In the genomic region with DNA sequence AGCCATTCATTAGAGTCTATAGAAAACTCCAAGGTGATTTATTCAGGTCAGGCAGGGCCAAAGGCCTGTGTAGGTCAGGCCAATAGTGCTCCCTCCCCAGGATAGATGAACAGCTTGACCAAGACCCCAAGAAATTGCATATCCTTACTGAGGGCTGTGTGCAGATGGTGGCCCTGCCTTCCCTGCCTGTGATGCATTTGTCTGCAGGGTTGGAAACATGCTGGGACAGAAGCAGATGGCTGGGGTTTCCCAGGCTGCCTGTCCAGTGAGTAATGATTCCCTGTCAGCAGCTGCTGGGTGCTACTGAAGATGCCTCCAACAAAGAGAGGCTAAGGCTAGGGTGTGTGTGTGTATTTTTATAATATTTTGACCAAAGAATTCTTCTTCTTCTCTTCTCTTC, we compare ENCODE assay signal across 18 mouse cellular contexts. TPM values are rescaled to one million over a fixed set of nuclear protein-coding genes. Genes with fewer than 3 reads are reported as not detected.
A peak's percentile ranks its signal among the peaks of the same experiment; 100 is the strongest.
DNase-seq lines count a peak whose midpoint lies in the region; ATAC-seq lines count a peak whose summit lies in the region.
"Had no signal": no experiment of that assay in that cellular context is flagged by ENCODE, and none has a peak within 500 bp of the region (broad histone marks: within the 10 kb centered on the region; RNA-seq: fewer than 3 reads in every experiment).

No protein-coding gene starts in this region.

- DNase-seq in left cerebral cortex, postnatal 4 days = peak; percentile 51
- no peak for DNase-seq in left cerebral cortex, postnatal 36 days (ENCODE audit: low spot score in 2 of 2)
- DNase-seq in embryo, embryonic 10 days (ENCODE audit: low spot score) = peak; percentile 65
- DNase-seq in layer of hippocampus, adult 8-10 months (ENCODE audit: low spot score in 2 of 2) = peak; percentile 14 to 29
- DNase-seq in retina, postnatal 1 day = peak; percentile 24
- no peak for DNase-seq in natural killer cell, adult 2 months (ENCODE audit: low spot score in 2 of 2)
- DNase-seq in Muller cell, postnatal 12 days (ENCODE audit: inconsistent ontology term) = no peak
- DNase-seq: adrenal gland, postnatal 36 days; thymus, adult 18-20 months had no signal

- H3K9me3 ChIP-seq in forebrain, embryonic 12.5 days = no peaks in the 10 kb centered on the region
- H3K9me3 ChIP-seq: heart, embryonic 15.5 days; limb, embryonic 13.5 days had no signal

- H3K9ac ChIP-seq in forebrain, embryonic 12.5 days = no peak overlapping the region
- H3K9ac ChIP-seq: heart, embryonic 15.5 days; limb, embryonic 13.5 days had no signal

- no peaks in the 10 kb centered on the region for H3K27me3 ChIP-seq in forebrain, embryonic 12.5 days
- H3K27me3 ChIP-seq: heart, embryonic 15.5 days; limb, embryonic 13.5 days had no signal

- H3K27ac ChIP-seq in forebrain, embryonic 12.5 days = no peak overlapping the region
- H3K27ac ChIP-seq: heart, embryonic 15.5 days; limb, embryonic 13.5 days; macrophage had no signal

- no peak for ATAC-seq in forebrain, embryonic 12.5 days (ENCODE audit: low FRiP score)

- intact Hi-C loops in left cerebral cortex, postnatal 4 days (cut with DNase I) = no loop called here
- intact Hi-C loops in left cerebral cortex, postnatal 36 days (cut with DNase I) = no loop called here

- no peaks in the 10 kb centered on the region for H3K4me1 ChIP-seq in forebrain, embryonic 12.5 days
- H3K4me1 ChIP-seq: heart, embryonic 15.5 days; limb, embryonic 13.5 days had no signal

- no peak overlapping the region for H3K4me3 ChIP-seq in forebrain, embryonic 12.5 days (replicated peaks)
- H3K4me3 ChIP-seq: heart, embryonic 15.5 days; limb, embryonic 13.5 days had no signal

- no peak overlapping the region for H3K4me2 ChIP-seq in forebrain, embryonic 12.5 days
- H3K4me2 ChIP-seq: heart, embryonic 15.5 days; limb, embryonic 13.5 days had no signal

- H3K36me3 ChIP-seq in forebrain, embryonic 12.5 days (replicated peaks) = no peaks in the 10 kb centered on the region
- H3K36me3 ChIP-seq: heart, embryonic 15.5 days; limb, embryonic 13.5 days had no signal

RNA-seq across cellular contexts. Expression of a gene that starts 25.9 kb away (rescaled TPM):
- under 1 TPM in 1 of 2 experiments, not detected in 1; 0.48 TPM for total RNA-seq in left cerebral cortex, postnatal 4 days (2021)
- 1 to 10 TPM in 1 of 2 experiments, under 1 TPM in 1; 0.89 to 1.4 TPM for total RNA-seq in left cerebral cortex, postnatal 36 days (2021)
- total RNA-seq in layer of hippocampus, adult 8-10 months (2022) = under 1 TPM; 0.29 to 0.58 (median 0.51) TPM
- polyA plus RNA-seq in forebrain, embryonic 12.5 days (2016; fragmentation: Nextera tagmentation; extraction: Ambion mirVana) = not detected in 2 replicates
- total RNA-seq: adrenal gland, postnatal 36 days; common myeloid progenitor, adult 5-6 weeks; gastrocnemius, postnatal 4 days; MEL had no signal
- polyA plus RNA-seq: heart, embryonic 15.5 days; kidney, embryonic 14.5 days; limb, embryonic 13.5 days; liver, embryonic 16.5 days; macrophage had no signal

Comparison
In these comparisons a context has a peak if more than half of its experiments do, and no peak if none do; other contexts are left out.
1. DNase-seq: peak in left cerebral cortex, postnatal 4 days (single experiment), embryo, embryonic 10 days (single experiment), layer of hippocampus, adult 8-10 months (2 of 2) and retina, postnatal 1 day (single experiment); none in left cerebral cortex, postnatal 36 days (0 of 2), natural killer cell, adult 2 months (0 of 2) and Muller cell, postnatal 12 days (single experiment).